Mouse (Mus musculus): ENCODE results near the gene Txndc5.

Gene Txndc5

GRCm38 (mm10) chr13:38463410-38463809 lies 65.2 kb downstream of the Txndc5 start:
- DNase-seq (ENCODE audit: low spot score), result no peak

- DNase-seq (ENCODE audit: low spot score), result no peak
These were observed 77.2 kb downstream of the Txndc5 start for GRCm38 (mm10) chr13:38451446-38451845.

All from lung, postnatal 25 days (tissue).